Mouse (Mus musculus) layer of hippocampus, postnatal 10 days (tissue): ENCODE measurements at regions not wholly inside any gene's neighbourhood (a gene's known extent, or its start where the extent isn't known, plus 50 kb on each side); places are given as distances from the start of the nearest gene placed in this dataset.

Experiments
- DNase-seq, 2 experiments: peaks; one replicate each; pipeline ENCODE4 v3.0.0; 2021; ENCODE audit warnings: low spot score in 2 of 2

- DNase-seq = no peak
Observed at GRCm38 (mm10) chr6:105549366-105549765, 128.1 kb upstream of the Cntn4 start.

DNA sequence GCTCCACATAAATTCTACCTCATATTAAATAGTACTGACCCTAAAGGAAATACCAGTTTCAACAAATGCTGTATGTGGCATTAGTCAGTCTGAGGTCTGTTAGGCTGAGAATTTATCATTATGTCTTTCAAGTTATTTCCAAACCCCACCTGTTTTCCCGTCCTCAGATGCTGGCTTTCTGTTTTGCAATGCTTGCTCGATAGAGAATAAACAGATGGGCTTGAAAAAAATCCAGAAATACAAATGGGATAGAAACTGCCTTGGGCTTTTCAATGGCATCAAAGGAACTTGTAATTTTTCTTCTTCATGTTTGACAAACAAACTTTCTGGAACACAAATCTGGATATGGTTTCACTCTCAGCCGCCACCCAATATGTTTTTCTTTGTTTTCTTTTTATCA is 109.2 kb upstream of the Cntn4 start:
- DNase-seq = no peak

DNA sequence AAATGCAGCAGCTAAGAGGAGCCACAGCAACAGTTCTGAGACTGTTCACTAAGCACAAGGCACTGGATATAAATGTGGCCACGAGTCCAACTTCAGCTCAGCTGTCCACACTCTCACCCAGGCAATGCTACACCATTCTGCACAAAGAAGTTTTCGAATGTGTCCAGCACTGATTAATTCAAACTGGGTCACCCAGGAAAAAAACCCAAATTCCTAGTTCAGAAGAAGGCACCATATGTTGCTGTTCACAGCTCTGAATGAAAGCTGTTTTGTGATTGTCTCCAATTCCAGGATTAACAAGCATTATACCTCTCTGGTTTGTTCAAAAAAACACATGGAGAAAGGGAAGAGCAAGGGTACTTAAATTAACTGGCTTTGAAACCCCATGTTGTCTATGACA is 108.4 kb upstream of the Cntn4 start:
- DNase-seq = peak; percentile 3 to 12

DNA sequence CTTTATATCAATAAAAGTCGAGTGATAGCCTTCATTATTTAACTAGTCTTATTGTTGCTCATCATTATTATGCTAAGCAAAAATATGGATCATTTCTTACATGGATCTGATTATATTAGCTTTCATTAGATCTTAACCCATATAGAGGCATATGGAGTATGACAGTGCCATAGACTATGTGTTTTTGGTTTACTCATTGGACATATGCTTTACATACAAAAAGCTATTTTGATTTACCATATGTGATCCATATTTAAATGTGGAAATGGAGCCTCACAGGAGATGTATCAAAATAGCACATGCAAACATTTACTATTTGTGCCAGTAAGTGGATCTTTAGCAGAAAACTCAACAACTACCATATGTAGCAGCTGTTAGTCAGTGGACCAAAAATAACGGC is 73.2 kb upstream of the Cntn4 start:
- DNase-seq = no peak
